Mouse (Mus musculus) forebrain, embryonic 13.5 days (tissue): ENCODE measurements around the gene Rab44. TPM values are rescaled to one million over a fixed set of nuclear protein-coding genes. Genes with fewer than 3 reads are reported as not detected.

Experiments used
- ATAC-seq: fragments of 200-750 bp; cut with Nextera tagmentation; 2 replicates; pipeline ENCODE4 v1.8.0; 2017
- H3K27ac ChIP-seq: fragments of 300-500 bp; sonication (generic); 2 replicates; pipeline ENCODE4 v1.5.1; 2015; ENCODE audit warnings: inconsistent platforms, mild to moderate bottlenecking, moderate library complexity
- H3K27me3 ChIP-seq: fragments of 300-500 bp; sonication (generic); 2 replicates; pipeline ENCODE4 v1.6.1; 2015; ENCODE audit warnings: mild to moderate bottlenecking, inconsistent platforms
- H3K36me3 ChIP-seq: fragments of 300-500 bp; sonication (generic); 2 replicates; pipeline ENCODE4 v1.6.1; 2015; ENCODE audit warnings: mild to moderate bottlenecking, inconsistent platforms; ENCODE audit not compliant: poor library complexity, severe bottlenecking
- H3K4me1 ChIP-seq: fragments of 300-500 bp; sonication (generic); 2 replicates; pipeline ENCODE4 v1.6.1; 2015; ENCODE audit warnings: inconsistent platforms
- H3K4me2 ChIP-seq: fragments of 300-500 bp; sonication (generic); 2 replicates; pipeline ENCODE4 v1.6.1; 2015; ENCODE audit warnings: inconsistent platforms, mild to moderate bottlenecking, moderate library complexity
- H3K4me3 ChIP-seq: fragments of 300-500 bp; sonication (generic); 2 replicates; pipeline ENCODE4 v1.5.1; 2015; ENCODE audit warnings: mild to moderate bottlenecking, inconsistent platforms
- H3K9ac ChIP-seq: fragments of 300-500 bp; sonication (generic); 2 replicates; pipeline ENCODE4 v1.6.1; 2015; ENCODE audit warnings: mild to moderate bottlenecking, inconsistent platforms
- H3K9me3 ChIP-seq: fragments of 300-500 bp; sonication (generic); replicated peaks from 2 replicates; pipeline ENCODE4 v1.6.1; 2016; ENCODE audit warnings: inconsistent platforms
- WGBS: fragments of 180-500 bp; shearing (Covaris S2); methylation state at CpG from one replicate; pipeline ENCODE4 v1.1.7; 2015; 5-methylcytosine and 5-hydroxymethylcytosine counted together
- polyA plus RNA-seq: library from polyadenylated mRNA; unstranded; fragments of >200 nt; fragmentation: Nextera tagmentation; extraction: Ambion mirVana; gene quantifications from 2 replicates; pipeline ENCODE4 v1.2.1, GENCODE M21; 2015

Gene Rab44
- polyA plus RNA-seq, 1 experiment from 2014 or later, result not detected

DNA sequence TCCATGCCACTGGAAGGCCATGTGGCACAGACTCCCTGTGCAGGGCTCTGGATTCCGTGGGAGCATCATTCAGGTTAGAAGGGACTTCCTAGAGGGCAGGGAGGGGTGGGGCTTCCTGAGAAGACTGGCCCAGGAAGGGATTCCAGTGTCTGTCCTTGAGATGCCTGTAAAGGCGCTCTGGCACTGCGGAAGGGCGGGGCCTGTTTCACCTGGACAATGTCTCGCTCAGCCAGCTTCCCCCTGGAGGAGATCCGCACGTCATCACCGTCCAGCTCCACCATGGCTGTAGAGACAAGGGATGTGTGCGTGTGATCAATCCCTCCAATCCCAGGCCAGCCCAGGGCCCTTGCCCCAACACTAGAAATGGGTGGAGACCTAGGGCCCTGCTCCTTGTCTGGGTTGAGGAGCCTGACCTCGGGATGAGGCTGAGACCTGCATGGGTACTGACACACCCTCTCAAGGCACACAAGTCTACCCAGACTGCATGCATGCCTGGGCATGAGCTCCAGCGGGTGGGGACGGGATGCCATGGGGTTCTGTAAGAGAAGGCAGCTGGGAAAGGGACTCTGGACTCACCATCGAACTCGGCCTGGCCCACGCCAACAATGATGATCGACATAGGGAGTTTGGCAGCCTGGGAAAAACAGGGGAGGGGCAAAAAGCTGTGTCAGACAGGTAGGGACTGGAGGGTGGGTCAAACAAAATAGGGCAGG, 46.0 kb downstream of the Rab44 start:
- no peak overlapping the region for H3K4me3 ChIP-seq
- no peaks in the 10 kb centered on the region for H3K36me3 ChIP-seq
- no peak overlapping the region for H3K9ac ChIP-seq
- no peak for ATAC-seq
- whole genome bisulfite sequencing, result 85% methylated on average over 16 of the region's 16 CpGs
- H3K9me3 ChIP-seq, result no peaks in the 10 kb centered on the region
- H3K27ac ChIP-seq, result no peak overlapping the region
- H3K27me3 ChIP-seq, result no peaks in the 10 kb centered on the region
- H3K4me2 ChIP-seq, result no peak overlapping the region
- peaks cover 28% of the 10 kb centered on the region for H3K4me1 ChIP-seq

DNA sequence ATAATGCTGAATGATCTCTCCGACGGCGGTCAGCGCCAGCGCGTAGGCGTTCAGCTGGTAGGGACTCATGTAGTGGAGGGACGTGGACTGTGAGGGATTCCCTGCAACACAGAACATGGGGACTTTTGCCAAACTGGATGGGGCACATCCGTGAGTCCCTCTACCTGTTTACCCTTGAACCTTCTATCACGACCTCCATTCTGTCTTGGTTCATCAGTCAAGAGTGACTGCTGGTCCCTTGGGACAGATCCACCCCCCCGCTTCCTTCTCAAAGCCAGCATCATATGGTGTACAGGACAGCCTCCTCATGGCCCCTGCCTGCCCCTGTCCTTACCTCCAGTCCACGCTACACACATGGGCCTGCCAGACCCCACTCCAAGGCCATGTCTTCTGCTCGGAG, 48.4 kb downstream of the Rab44 start:
- Histone ChIP-seq H3K4me1 (peaks cover 24% of the 10 kb centered on the region), H3K9me3 (no peaks in the 10 kb centered on the region), H3K36me3 (no peaks in the 10 kb centered on the region), H3K9ac (no peak overlapping the region), H3K4me2 (no peak overlapping the region), H3K27me3 (no peaks in the 10 kb centered on the region), H3K27ac (no peak overlapping the region), H3K4me3 (no peak overlapping the region)
- 93% methylated on average over 13 of the region's 13 CpGs for WGBS
- no peak for ATAC-seq

- peaks cover 24% of the 10 kb centered on the region for H3K4me1 ChIP-seq
- 9% methylated on average over 17 of the region's 17 CpGs for WGBS
- no peaks in the 10 kb centered on the region for H3K27me3 ChIP-seq
- 0 out of 2 replicates have a peak, but pooled peaks have one; percentile 21 for ATAC-seq
- H3K9ac ChIP-seq, result 0 out of 2 replicates have a peak overlapping the region, but pooled peaks have one; percentile 7
- 0 out of 2 replicates have a peak overlapping the region, but pooled peaks have one; percentile 72 for H3K27ac ChIP-seq
- peak overlapping the region; percentile 28 for H3K4me2 ChIP-seq
- H3K4me3 ChIP-seq, result no peak overlapping the region
- H3K36me3 ChIP-seq, result no peaks in the 10 kb centered on the region
- no peaks in the 10 kb centered on the region for H3K9me3 ChIP-seq
Observed at GRCm38 (mm10) chr17:29164469-29165111, 50.6 kb downstream of the Rab44 start.

GRCm38 (mm10) chr17:29165452-29165851, 51.5 kb downstream of the Rab44 start:
- Histone ChIP-seq H3K4me2 (no peak overlapping the region), H3K4me3 (no peak overlapping the region), H3K9ac (no peak overlapping the region), H3K27ac (peak overlapping the region; percentile 72), H3K9me3 (no peaks in the 10 kb centered on the region), H3K36me3 (no peaks in the 10 kb centered on the region), H3K27me3 (no peaks in the 10 kb centered on the region), H3K4me1 (peaks cover 24% of the 10 kb centered on the region)
- 0 out of 2 replicates have a peak, but pooled peaks have one; percentile 21 for ATAC-seq
- 6% methylated on average over 6 of the region's 6 CpGs for WGBS

- no peak overlapping the region for H3K4me2 ChIP-seq
- 40% methylated on average over 8 of the region's 8 CpGs for WGBS
- H3K27me3 ChIP-seq, result no peaks in the 10 kb centered on the region
- H3K36me3 ChIP-seq, result no peaks in the 10 kb centered on the region
- H3K9me3 ChIP-seq, result no peaks in the 10 kb centered on the region
- H3K4me3 ChIP-seq, result no peak overlapping the region
- peaks cover 24% of the 10 kb centered on the region for H3K4me1 ChIP-seq
- peak overlapping the region; percentile 72 for H3K27ac ChIP-seq
- 0 out of 2 replicates have a peak overlapping the region, but pooled peaks have one; percentile 14 for H3K9ac ChIP-seq
- ATAC-seq, result no peak
Observed at GRCm38 (mm10) chr17:29165967-29166578, 52.1 kb downstream of the Rab44 start.

DNA sequence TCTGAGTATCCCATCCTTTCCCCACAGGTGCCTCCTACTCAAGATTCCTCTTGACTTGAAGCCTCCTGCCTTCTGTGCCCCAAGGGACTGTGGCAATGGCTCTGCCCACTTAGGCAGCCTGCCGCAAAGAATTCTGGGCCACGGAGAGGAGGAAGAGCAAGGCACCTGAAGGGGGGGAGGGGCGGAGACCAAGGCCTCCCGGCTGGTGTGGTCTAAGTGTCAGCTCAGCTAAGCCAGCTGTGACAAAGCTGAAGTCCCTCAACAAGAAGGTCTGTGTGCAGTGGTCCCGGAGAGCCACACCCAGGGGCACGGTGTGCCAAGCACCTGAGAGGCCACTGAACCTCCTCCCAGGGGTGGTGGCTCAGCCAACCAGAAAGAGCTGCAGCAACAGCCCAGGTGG, 53.4 kb downstream of the Rab44 start:
- Histone ChIP-seq H3K27ac (no peak overlapping the region), H3K4me3 (no peak overlapping the region), H3K4me1 (peaks cover 24% of the 10 kb centered on the region), H3K9ac (no peak overlapping the region), H3K9me3 (no peaks in the 10 kb centered on the region), H3K36me3 (no peaks in the 10 kb centered on the region), H3K4me2 (no peak overlapping the region), H3K27me3 (no peaks in the 10 kb centered on the region)
- ATAC-seq, result no peak
- 75% methylated on average over 6 of the region's 6 CpGs for WGBS

- Histone ChIP-seq H3K4me3 (no peak overlapping the region), H3K27me3 (no peaks in the 10 kb centered on the region), H3K9me3 (no peaks in the 10 kb centered on the region), H3K27ac (no peak overlapping the region), H3K4me2 (no peak overlapping the region), H3K36me3 (no peaks in the 10 kb centered on the region), H3K9ac (no peak overlapping the region), H3K4me1 (peaks cover 24% of the 10 kb centered on the region)
- no peak for ATAC-seq
- 88% methylated on average over 4 of the region's 4 CpGs for WGBS
Observed at GRCm38 (mm10) chr17:29168438-29168837, 54.5 kb downstream of the Rab44 start.

DNA sequence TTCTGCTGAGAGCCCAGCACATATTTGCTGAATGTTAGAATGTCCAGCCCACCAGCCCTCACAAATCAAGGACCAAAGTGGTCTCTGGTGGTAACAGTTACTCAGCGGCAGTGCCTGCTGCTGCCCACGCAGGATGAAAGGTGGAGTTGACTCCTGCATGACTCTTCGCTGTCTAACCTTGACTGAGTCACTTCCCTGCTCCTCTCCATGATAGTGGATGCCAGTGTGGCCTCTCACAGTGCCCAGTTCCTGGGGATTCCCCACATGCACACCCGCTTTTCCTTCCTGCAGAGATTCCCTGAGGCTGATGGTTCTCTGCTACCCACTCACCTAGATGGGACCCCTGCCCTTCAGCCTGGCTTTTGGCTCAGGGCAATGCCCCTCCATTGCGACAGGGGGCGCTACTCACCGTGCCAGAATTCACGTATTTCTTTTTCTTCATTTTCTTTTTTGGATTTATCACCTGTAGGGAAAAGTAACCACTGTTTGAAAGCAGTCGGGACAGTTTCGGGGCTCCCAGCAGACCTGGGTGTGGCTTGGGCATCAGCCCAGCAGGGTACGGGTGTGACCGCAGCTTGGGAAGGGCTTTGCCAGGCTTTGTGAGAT, 55.2 kb downstream of the Rab44 start:
- Histone ChIP-seq H3K27ac (no peak overlapping the region), H3K9me3 (no peaks in the 10 kb centered on the region), H3K4me2 (no peak overlapping the region), H3K36me3 (no peaks in the 10 kb centered on the region), H3K9ac (no peak overlapping the region), H3K4me3 (no peak overlapping the region), H3K4me1 (peaks cover 21% of the 10 kb centered on the region), H3K27me3 (no peaks in the 10 kb centered on the region)
- 77% methylated on average over 12 of the region's 12 CpGs for WGBS
- no peak for ATAC-seq

GRCm38 (mm10) chr17:29170431-29171000, 56.6 kb downstream of the Rab44 start:
- Histone ChIP-seq H3K9ac (no peak overlapping the region), H3K27me3 (no peaks in the 10 kb centered on the region), H3K9me3 (no peaks in the 10 kb centered on the region), H3K36me3 (no peaks in the 10 kb centered on the region), H3K27ac (no peak overlapping the region), H3K4me1 (peaks cover 7% of the 10 kb centered on the region), H3K4me3 (no peak overlapping the region), H3K4me2 (no peak overlapping the region)
- no peak for ATAC-seq
- WGBS, result 77% methylated on average over 14 of the region's 14 CpGs

GRCm38 (mm10) chr17:29171001-29171772, 57.2 kb downstream of the Rab44 start:
- Histone ChIP-seq H3K27ac (no peak overlapping the region), H3K27me3 (no peaks in the 10 kb centered on the region), H3K9me3 (no peaks in the 10 kb centered on the region), H3K9ac (no peak overlapping the region), H3K36me3 (no peaks in the 10 kb centered on the region), H3K4me1 (peaks cover 7% of the 10 kb centered on the region), H3K4me3 (no peak overlapping the region), H3K4me2 (no peak overlapping the region)
- 31% methylated on average over 14 of the region's 14 CpGs for WGBS
- peak; percentile 53; the same call in 1 of the 2 replicates for ATAC-seq

GRCm38 (mm10) chr17:29172062-29172461, 58.1 kb downstream of the Rab44 start:
- no peak for ATAC-seq
- WGBS, result 59% methylated on average over 10 of the region's 10 CpGs
- Histone ChIP-seq H3K4me3 (no peak overlapping the region), H3K9me3 (no peaks in the 10 kb centered on the region), H3K9ac (no peak overlapping the region), H3K36me3 (no peaks in the 10 kb centered on the region), H3K4me1 (peaks cover 15% of the 10 kb centered on the region), H3K27me3 (no peaks in the 10 kb centered on the region), H3K4me2 (no peak overlapping the region), H3K27ac (no peak overlapping the region)
